Mouse (Mus musculus) stomach, embryonic 16.5 days (tissue): ENCODE measurements around the gene Eif4g2. TPM values are rescaled to one million over a fixed set of nuclear protein-coding genes. Genes with fewer than 3 reads are reported as not detected.

Experiments used
- ATAC-seq: fragments of 200-750 bp; cut with Nextera tagmentation; 2 replicates; pipeline ENCODE4 v1.8.0; 2017; ENCODE audit warnings: moderate number of reproducible peaks, moderate TSS enrichment; ENCODE audit not compliant: insufficient read depth, low FRiP score
- H3K27ac ChIP-seq: fragments of 300-500 bp; sonication (generic); 2 replicates; pipeline ENCODE4 v1.5.1; 2014; ENCODE audit warnings: low read length
- H3K27me3 ChIP-seq: fragments of 300-500 bp; sonication (generic); 2 replicates; pipeline ENCODE4 v1.6.1; 2014; ENCODE audit warnings: low read length, control low read depth, mixed read lengths; ENCODE audit not compliant: control insufficient read depth, insufficient read depth
- H3K36me3 ChIP-seq: fragments of 300-500 bp; sonication (generic); 2 replicates; pipeline ENCODE4 v1.6.1; 2014; ENCODE audit warnings: low read length; ENCODE audit not compliant: control insufficient read depth, insufficient read depth
- H3K4me1 ChIP-seq: fragments of 300-500 bp; sonication (generic); 2 replicates; pipeline ENCODE4 v1.6.1; 2014; ENCODE audit warnings: low read length, control low read depth, mixed read lengths; ENCODE audit not compliant: control insufficient read depth, insufficient read depth
- H3K4me2 ChIP-seq: fragments of 300-500 bp; sonication (generic); 2 replicates; pipeline ENCODE4 v1.6.1; 2014; ENCODE audit warnings: low read depth, low read length, mixed read lengths
- H3K4me3 ChIP-seq: fragments of 300-500 bp; sonication (generic); replicated peaks from 2 replicates; pipeline ENCODE4 v1.5.1; 2014; ENCODE audit warnings: mild to moderate bottlenecking, low read length
- H3K9ac ChIP-seq: fragments of 300-500 bp; sonication (generic); 2 replicates; pipeline ENCODE4 v1.6.1; 2014; ENCODE audit warnings: low read length
- H3K9me3 ChIP-seq: fragments of 300-500 bp; sonication (generic); replicated peaks from 2 replicates; pipeline ENCODE4 v1.6.1; 2016; ENCODE audit warnings: low read length, control low read depth; ENCODE audit not compliant: control insufficient read depth
- WGBS: fragments of 180-500 bp; shearing (Covaris S2); extraction: QIAGEN DNeasy Blood & Tissue Kit; methylation state at CpG from one replicate; pipeline ENCODE4 v1.1.7; 2014; 5-methylcytosine and 5-hydroxymethylcytosine counted together
- polyA plus RNA-seq: library from polyadenylated mRNA; unstranded; fragments of >200 nt; fragmentation: Nextera tagmentation; extraction: Ambion mirVana; gene quantifications from 2 replicates; pipeline ENCODE4 v1.2.1, GENCODE M21; 2015

Eif4g2 gene
- polyA plus RNA-seq, 1 experiment from 2014 or later, result 678 TPM

DNA sequence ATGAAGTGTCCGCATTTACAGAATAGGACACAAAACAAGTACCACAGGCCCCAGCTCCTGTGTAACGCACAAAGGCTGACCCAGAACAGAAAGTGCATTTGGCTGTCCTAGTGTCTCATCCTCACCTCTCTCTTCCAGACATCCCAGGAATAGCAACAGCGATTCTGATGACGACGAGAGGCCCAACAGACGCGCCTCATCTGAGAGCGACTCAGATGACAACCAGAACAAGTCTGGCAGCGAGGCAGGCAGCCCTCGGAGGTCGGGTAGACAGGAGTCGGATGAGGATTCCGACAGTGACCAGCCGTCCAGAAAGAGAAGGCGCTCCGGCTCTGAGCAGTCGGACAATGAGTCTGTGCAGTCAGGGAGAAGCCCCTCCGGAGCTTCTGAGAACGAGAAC is 27.6 kb downstream of the Eif4g2 start:
- no peaks in the 10 kb centered on the region for H3K4me1 ChIP-seq
- no peak for ATAC-seq
- no peak overlapping the region for H3K27ac ChIP-seq
- H3K4me2 ChIP-seq, result no peak overlapping the region
- H3K36me3 ChIP-seq, result peaks cover 28% of the 10 kb centered on the region; the same call in 1 of the 2 replicates
- H3K9ac ChIP-seq, result no peak overlapping the region
- no peaks in the 10 kb centered on the region for H3K27me3 ChIP-seq
- 91% methylated on average over 19 of the region's 19 CpGs for WGBS
- H3K9me3 ChIP-seq, result no peaks in the 10 kb centered on the region
- H3K4me3 ChIP-seq, result no peak overlapping the region

DNA sequence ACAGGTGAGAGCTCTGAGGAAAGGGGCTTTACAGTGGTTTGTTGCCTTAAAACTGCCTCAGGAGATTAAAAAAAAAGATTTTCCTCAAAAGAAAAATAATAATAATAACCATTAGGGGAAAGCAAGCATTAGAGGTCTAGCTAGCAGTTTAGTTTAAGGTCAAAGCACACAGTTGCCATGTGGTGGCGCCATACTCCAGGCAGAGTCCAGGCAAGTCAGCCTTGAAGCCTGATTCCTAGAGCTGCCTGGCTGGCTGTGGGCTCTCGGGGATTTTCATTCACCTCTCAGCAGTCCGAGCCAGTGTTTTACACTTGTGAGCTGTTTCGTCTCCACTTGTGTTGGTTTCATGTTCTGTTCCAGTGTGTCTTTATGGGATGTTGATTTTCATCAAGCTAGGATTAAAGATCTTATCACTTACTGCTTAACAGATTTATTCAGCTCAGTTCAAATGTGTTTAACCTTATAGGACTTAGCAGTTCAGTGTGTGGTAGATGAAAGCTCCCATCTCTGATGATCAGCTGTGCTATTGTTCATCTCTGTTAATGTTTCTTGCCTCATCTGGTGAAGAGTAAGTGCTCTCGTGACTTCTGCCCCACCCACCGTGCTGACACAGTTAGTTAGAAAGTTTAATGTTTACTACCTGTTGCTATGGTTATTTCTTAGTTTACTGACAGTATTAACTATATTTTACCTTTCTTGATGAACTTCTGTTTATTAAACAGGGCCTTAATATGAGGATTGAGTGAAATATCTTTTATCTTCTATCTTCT is 33.0 kb downstream of the Eif4g2 start:
- Histone ChIP-seq H3K27me3 (no peaks in the 10 kb centered on the region), H3K27ac (no peak overlapping the region), H3K4me3 (no peak overlapping the region), H3K36me3 (peaks cover 48% of the 10 kb centered on the region), H3K4me1 (no peaks in the 10 kb centered on the region), H3K9me3 (no peaks in the 10 kb centered on the region), H3K4me2 (no peak overlapping the region), H3K9ac (no peak overlapping the region)
- ATAC-seq, result no peak
- 58% methylated on average over 6 of the region's 6 CpGs for WGBS

DNA sequence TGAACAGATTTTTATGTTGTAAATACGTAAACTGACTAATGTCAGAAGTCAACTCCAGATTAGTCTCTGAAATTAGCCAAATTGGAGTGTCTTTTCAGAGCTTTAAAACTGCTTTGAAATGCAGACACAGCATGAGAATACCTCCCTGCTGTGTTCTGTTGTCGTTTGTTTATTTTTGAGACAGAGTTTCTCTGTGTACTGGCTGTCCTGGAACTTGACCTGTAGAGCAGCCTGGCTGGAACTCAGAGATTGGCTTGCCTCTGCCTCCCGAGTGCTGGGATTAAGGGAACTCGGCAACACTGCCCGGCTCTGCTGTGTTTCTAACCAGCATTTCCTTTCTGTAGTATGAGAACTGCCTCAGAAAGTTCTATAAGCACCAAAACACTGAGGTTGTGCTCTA is 33.9 kb downstream of the Eif4g2 start:
- H3K27ac ChIP-seq, result no peak overlapping the region
- no peak for ATAC-seq
- 83% methylated on average over 5 of the region's 5 CpGs for WGBS

DNA sequence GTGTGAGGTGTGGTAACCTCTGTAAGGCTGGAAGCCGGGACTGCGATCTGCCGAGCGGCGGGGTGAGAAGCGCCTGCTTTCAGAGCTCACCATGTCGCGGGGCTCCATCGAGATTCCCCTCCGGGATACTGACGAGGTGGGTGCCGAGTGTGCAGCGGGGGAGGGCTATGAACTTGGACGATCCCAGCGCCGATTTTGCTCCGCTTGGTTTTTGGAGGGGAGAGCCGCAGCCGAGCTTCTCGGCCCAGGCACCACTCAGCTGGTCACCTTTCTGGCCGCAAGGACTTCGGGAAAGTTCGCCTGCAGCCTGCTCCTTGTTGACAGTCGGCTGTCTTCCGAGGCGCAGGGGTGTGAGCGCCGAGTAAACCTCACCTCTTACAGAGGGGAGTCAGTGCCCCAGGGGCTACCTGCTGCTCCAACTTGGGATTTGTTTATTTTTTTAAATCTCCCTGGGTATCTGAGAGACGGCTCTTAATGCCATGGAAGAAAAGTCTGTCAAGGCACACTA is 53.7 kb downstream of the Eif4g2 start:
- ATAC-seq, result no peak
- Histone ChIP-seq H3K9ac (peak overlapping the region; percentile 78), H3K4me3 (peak overlapping the region; percentile 81), H3K4me1 (peaks cover 10% of the 10 kb centered on the region), H3K9me3 (no peaks in the 10 kb centered on the region), H3K27me3 (no peaks in the 10 kb centered on the region), H3K27ac (peak overlapping the region; percentile 92), H3K4me2 (peak overlapping the region; percentile 74), H3K36me3 (0 out of 2 replicates have a peak, but pooled peaks cover 5% of the 10 kb centered on the region)
- WGBS, result under 1% methylated on average over 29 of the region's 29 CpGs

More for the DNA sequence above, 33.9 kb downstream of the Eif4g2 start:
- H3K4me1 ChIP-seq, result no peaks in the 10 kb centered on the region
- no peaks in the 10 kb centered on the region for H3K27me3 ChIP-seq
- H3K9ac ChIP-seq, result no peak overlapping the region
- no peak overlapping the region for H3K4me3 ChIP-seq
- H3K9me3 ChIP-seq, result no peaks in the 10 kb centered on the region
- H3K4me2 ChIP-seq, result no peak overlapping the region
- H3K36me3 ChIP-seq, result peaks cover 43% of the 10 kb centered on the region

DNA sequence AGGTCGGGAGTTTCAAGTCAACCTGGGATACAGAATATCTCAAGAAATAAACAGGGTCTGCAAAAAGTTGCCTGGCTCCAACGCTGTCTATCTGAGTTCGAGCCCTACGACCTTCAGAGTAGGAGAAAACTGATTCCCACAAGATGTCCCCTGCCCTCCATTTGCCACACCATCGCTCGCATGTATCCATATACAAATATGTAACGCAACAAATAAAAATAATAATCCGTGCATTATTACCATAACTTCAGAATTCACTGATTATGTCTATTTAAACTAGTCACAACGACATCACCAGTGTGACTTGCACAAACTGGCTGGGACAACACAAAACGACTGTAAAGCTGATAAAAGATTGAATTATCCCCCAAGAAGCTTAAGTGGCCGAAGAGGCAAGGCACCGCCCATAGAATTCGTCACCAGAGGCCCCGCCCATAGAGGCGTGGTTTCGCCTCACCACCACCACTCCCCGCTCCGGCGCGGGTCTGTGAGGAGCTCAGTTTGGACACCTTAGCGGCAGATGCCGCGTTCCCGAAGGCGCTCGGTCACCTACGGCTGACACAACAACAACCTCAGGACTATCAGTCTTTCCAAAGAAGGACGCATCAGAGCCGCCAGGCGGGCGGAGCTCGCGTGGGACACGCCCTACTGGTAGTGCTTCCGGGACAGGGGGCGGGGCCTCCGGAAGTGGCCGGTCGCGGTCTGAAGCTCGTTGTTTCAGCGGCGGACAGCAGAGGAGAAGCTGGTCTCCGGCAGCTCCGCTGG is 54.4 kb downstream of the Eif4g2 start, which contains the start of gene Ctr9:
Gene Ctr9, plus strand, starts transcription at position 671 of the 765 bp plus-strand sequence.
- H3K4me3 ChIP-seq, result peak within 1 kb of the TSS; percentile 81
- no peaks in the 10 kb centered on the region for H3K27me3 ChIP-seq
- H3K9me3 ChIP-seq, result no peaks in the 10 kb centered on the region
- ATAC-seq, result peak; percentile 95
- H3K27ac ChIP-seq, result peak within 1 kb of the TSS; percentile 92
- peaks cover 12% of the 10 kb centered on the region for H3K4me1 ChIP-seq
- H3K9ac ChIP-seq, result peak within 1 kb of the TSS; percentile 78
- WGBS, result 5% methylated on average over 45 of the region's 45 CpGs
- 0 out of 2 replicates have a peak, but pooled peaks cover 5% of the 10 kb centered on the region for H3K36me3 ChIP-seq
- peak within 1 kb of the TSS; percentile 74 for H3K4me2 ChIP-seq

DNA sequence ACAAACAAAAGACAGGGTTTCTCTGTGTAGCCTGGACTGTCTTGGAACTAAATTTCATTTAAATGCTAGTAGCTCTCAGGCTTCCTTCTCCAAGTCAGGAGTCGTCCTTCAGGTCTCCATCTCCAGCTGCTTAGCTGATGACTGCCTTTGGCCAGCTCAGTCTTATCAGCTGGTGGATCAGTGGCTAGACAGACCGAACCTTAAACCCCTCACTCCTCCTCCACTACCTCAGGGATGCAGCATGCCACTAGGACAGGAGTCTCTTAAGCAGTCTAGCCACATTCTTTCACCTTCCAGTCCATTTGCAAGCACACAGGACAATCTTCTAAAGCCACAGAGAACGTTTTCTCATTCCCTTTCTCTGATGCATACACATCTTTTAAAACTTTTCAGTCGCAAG is 57.9 kb downstream of the Eif4g2 start:
- no peak overlapping the region for H3K27ac ChIP-seq
- no peak for ATAC-seq
- no peaks in the 10 kb centered on the region for H3K27me3 ChIP-seq
- no peak overlapping the region for H3K4me2 ChIP-seq
- H3K4me3 ChIP-seq, result no peak overlapping the region
- H3K9ac ChIP-seq, result no peak overlapping the region
- WGBS, result 51% methylated on average over 4 of the region's 4 CpGs
- H3K4me1 ChIP-seq, result peaks cover 12% of the 10 kb centered on the region
- no peaks in the 10 kb centered on the region for H3K9me3 ChIP-seq
- H3K36me3 ChIP-seq, result no peaks in the 10 kb centered on the region

DNA sequence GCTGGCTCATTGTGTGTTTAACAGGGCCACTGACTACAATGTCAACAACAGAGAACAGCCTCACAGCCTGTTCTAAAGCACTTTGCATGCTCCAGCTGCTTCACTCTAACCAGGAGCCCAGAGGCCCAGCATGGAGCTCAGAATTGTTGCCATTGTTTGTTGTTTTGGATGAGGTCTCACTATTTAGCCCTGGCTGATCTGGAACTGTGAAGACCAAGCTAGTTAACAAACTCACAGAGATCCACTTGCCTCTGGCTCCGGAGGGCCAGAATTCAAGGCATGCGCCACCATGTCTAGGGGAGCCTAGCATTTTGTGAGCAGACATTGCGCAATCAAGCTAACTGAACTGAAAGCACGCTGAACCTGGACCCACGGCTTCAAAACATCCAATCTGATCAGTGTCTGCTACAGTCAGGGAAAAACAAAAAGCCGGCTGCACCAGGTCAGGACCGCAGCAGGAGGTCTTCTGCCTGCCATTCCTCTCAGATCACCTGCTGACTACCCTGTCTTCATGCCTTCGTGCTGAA is 58.7 kb downstream of the Eif4g2 start:
- 0 out of 2 replicates have a peak overlapping the region, but pooled peaks have one; percentile 26 for H3K4me2 ChIP-seq
- peak overlapping the region; percentile 39; the same call in 1 of the 2 replicates for H3K9ac ChIP-seq
- no peak overlapping the region for H3K4me3 ChIP-seq
- H3K9me3 ChIP-seq, result no peaks in the 10 kb centered on the region
- ATAC-seq, result peak; percentile 26; the same call in 1 of the 2 replicates
- peaks cover 7% of the 10 kb centered on the region for H3K4me1 ChIP-seq
- peak overlapping the region; percentile 68 for H3K27ac ChIP-seq
- WGBS, result 36% methylated on average over 8 of the region's 8 CpGs
- no peaks in the 10 kb centered on the region for H3K27me3 ChIP-seq
- no peaks in the 10 kb centered on the region for H3K36me3 ChIP-seq

DNA sequence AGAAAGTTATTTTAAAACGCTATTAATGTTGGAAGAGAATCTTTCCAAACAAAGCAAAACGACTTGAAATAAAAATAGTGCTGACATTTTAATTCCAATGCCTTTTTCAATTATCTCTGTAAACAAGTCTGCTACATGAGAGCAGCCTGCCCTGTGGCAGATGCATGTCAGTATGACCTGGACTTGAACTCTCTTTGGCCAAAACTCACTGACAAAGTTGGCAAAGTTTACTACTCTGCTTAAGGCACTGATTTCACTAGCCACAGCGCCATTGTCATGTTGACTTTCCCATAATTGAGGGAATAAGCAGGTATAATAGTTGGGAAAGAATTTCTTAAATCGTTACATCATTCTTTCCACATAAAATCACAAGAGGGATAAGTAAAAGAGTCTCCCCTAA is 62.0 kb downstream of the Eif4g2 start:
- WGBS, result 65% methylated on average over 4 of the region's 4 CpGs
- Histone ChIP-seq H3K27ac (no peak overlapping the region), H3K4me3 (no peak overlapping the region), H3K4me2 (no peak overlapping the region), H3K4me1 (peaks cover 7% of the 10 kb centered on the region), H3K36me3 (no peaks in the 10 kb centered on the region), H3K9me3 (no peaks in the 10 kb centered on the region), H3K27me3 (no peaks in the 10 kb centered on the region), H3K9ac (no peak overlapping the region)
- no peak for ATAC-seq
